Mouse (Mus musculus) MEL (cell line): ENCODE results near the gene Bnip2.

Source experiments
- CHD1 ChIP-seq: IDR thresholded peaks from 2 replicates; pipeline ENCODE4 v1.6.1; 2012; ENCODE audit warnings: low read depth, mild to moderate bottlenecking, inconsistent platforms, low read length, improper control_type of control experiment
- CHD2 ChIP-seq: IDR thresholded peaks from 2 replicates; pipeline ENCODE4 v1.6.1; 2011; ENCODE audit warnings: low read length, improper control_type of control experiment
- CTCF ChIP-seq, 3 experiments: IDR thresholded peaks in 2 of 3; conservative IDR thresholded peaks in 1 of 3; 2 replicates each; pipeline ENCODE4 v1.5.1; 2011 to 2012; ENCODE audit warnings: low read length in 3 of 3, low read depth in 2 of 3, mild to moderate bottlenecking in 2 of 3, improper control_type of control experiment in 1 of 3, inconsistent platforms in 1 of 3, mixed read lengths in 1 of 3, moderate library complexity in 1 of 3; ENCODE audit not compliant: control insufficient read depth in 1 of 3, insufficient read depth in 1 of 3, poor library complexity in 1 of 3, severe bottlenecking in 1 of 3
- ELF1 ChIP-seq: IDR thresholded peaks from 2 replicates; pipeline ENCODE4 v1.6.1; 2014; ENCODE audit warnings: low read depth, mild to moderate bottlenecking, inconsistent platforms, low read length, improper control_type of control experiment, moderate library complexity
- EP300 ChIP-seq, 2 experiments: IDR thresholded peaks; 2 replicates each; pipeline ENCODE4 v1.6.1; 2011; ENCODE audit warnings: improper control_type of control experiment in 2 of 2, low read length in 2 of 2, low read depth in 1 of 2, mild to moderate bottlenecking in 1 of 2
- HCFC1 ChIP-seq: IDR thresholded peaks from 2 replicates; pipeline ENCODE4 v1.6.1; 2012; ENCODE audit warnings: low read depth, mild to moderate bottlenecking, inconsistent platforms, low read length, improper control_type of control experiment, moderate library complexity
- MXI1 ChIP-seq: IDR thresholded peaks from 2 replicates; pipeline ENCODE4 v1.6.1; 2011; ENCODE audit warnings: mild to moderate bottlenecking, low read depth, low read length, improper control_type of control experiment
- MYC ChIP-seq: IDR thresholded peaks from 2 replicates; pipeline ENCODE4 v1.6.1; 2011; ENCODE audit warnings: low read depth, mild to moderate bottlenecking, low read length, improper control_type of control experiment, moderate library complexity
- POLR2A ChIP-seq, 2 experiments: IDR thresholded peaks; 2 replicates each; pipeline ENCODE4 v1.6.1; 2011 to 2012; ENCODE audit warnings: low read length in 2 of 2, mild to moderate bottlenecking in 2 of 2, control low read depth in 1 of 2, improper control_type of control experiment in 1 of 2, low read depth in 1 of 2, moderate library complexity in 1 of 2; ENCODE audit not compliant: control insufficient read depth in 1 of 2, insufficient read depth in 1 of 2, poor library complexity in 1 of 2
- RAD21 ChIP-seq: IDR thresholded peaks from 2 replicates; pipeline ENCODE4 v1.6.1; 2011; ENCODE audit warnings: mild to moderate bottlenecking, low read depth, low read length, improper control_type of control experiment
- SMC3 ChIP-seq: IDR thresholded peaks from 2 replicates; pipeline ENCODE4 v1.6.1; 2011; ENCODE audit warnings: low read depth, low read length, improper control_type of control experiment
- USF2 ChIP-seq, 2 experiments: IDR thresholded peaks; 2 replicates each; pipeline ENCODE4 v1.6.1; 2011 to 2012; ENCODE audit warnings: improper control_type of control experiment in 2 of 2, low read length in 2 of 2, borderline replicate concordance in 1 of 2, inconsistent platforms in 1 of 2, low read depth in 1 of 2, mild to moderate bottlenecking in 1 of 2; ENCODE audit not compliant: insufficient read depth in 1 of 2

- no peak for TF ChIP-seq USF2 (IDR thresholded peaks at IDR 0.05; ENCODE audit: borderline replicate concordance in 1 of 2, insufficient read depth in 1 of 2, low read depth in 1 of 2, low read length in 2 of 2)
- no peak for TF ChIP-seq CHD1
- no peak for TF ChIP-seq ELF1
- no peak for TF ChIP-seq POLR2A (IDR thresholded peaks at IDR 0.05; ENCODE audit: control insufficient read depth in 1 of 2, insufficient read depth in 1 of 2, low read depth in 1 of 2, low read length in 2 of 2, poor library complexity in 1 of 2)
- TF ChIP-seq MYC = no peak
- no peak for TF ChIP-seq CHD2
- peak; percentile 35 to 50 (median 42) for TF ChIP-seq CTCF (IDR thresholded peaks at IDR 0.05 in 2 of 3, conservative IDR thresholded peaks at IDR 0.05 in 1 of 3; ENCODE audit: control insufficient read depth in 1 of 3, insufficient read depth in 1 of 3, low read depth in 2 of 3, low read length in 3 of 3, poor library complexity in 1 of 3, severe bottlenecking in 1 of 3)
- TF ChIP-seq RAD21 = peak; percentile 32
- no peak for TF ChIP-seq EP300 (IDR thresholded peaks at IDR 0.05; ENCODE audit: low read depth in 1 of 2, low read length in 2 of 2)
- no peak for TF ChIP-seq HCFC1
- TF ChIP-seq MXI1 = no peak
- TF ChIP-seq SMC3 = peak; percentile 30
Measured at GRCm38 (mm10) chr9:69999318-69999717, 10.1 kb downstream of the Bnip2 start.
